Mouse (Mus musculus) gastrocnemius, adult 18-20 months (tissue): Measurements from ENCODE around the gene Pagr1b. TPM values are rescaled to one million over a fixed set of nuclear protein-coding genes. Genes with fewer than 3 reads are reported as not detected.
A peak's percentile ranks its signal among the peaks of the same experiment; 100 is the strongest.

Experiments
- DNase-seq: peaks from one replicate; pipeline ENCODE4 v3.0.0; 2021; ENCODE audit warnings: low spot score
- total RNA-seq, 2 experiments: library from RNA; stranded (reverse); gene quantifications; 2 replicates each; pipeline ENCODE4 v1.2.3; 2021

Pagr1b gene
- total RNA-seq, 2 experiments from 2014 or later: 1.7 TPM; not detected in 1

DNA sequence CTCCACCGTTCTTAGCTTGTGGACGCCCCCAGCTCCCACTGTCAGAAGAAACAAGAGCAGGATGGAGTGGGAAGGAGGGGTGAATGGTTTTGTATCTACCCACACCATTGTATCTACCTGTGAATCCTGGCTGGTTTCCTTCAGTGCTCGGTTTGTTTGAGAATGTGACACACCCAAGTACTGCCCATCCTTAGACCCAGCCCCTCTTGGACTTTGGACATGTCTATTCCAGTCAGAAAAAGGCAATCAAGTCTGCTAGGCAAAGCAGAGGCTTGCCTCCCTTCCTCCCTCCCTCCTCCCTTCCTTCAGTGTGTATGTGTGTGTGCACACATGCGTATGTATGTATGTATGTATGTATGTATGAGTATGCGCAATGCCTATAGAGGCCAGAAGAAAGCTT, 12.7 kb downstream of the Pagr1b start:
- DNase-seq: no peak

DNA sequence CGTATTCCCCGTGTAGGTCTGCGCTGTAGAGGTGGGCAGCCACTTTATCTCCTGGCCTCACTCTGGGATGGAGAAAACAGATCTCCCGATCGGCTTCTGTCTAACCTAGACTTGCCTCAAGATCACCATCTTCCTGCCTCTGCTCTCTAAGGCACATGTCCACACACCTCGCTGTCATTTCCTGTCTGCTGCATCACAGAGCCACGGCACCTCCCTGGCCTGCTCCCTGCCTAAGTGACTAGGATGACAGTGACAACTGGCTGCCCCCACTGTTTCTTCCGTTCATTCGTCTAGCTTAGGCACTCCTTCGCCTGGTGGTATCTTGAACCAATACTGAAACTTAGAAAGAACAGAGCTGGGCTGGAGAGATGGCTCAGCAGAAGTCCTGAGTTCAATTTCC, 16.7 kb downstream of the Pagr1b start:
- DNase-seq: no peak

- no peak for DNase-seq
Observed at GRCm38 (mm10) chr7:126996449-126996848, 19.8 kb downstream of the Pagr1b start.

DNA sequence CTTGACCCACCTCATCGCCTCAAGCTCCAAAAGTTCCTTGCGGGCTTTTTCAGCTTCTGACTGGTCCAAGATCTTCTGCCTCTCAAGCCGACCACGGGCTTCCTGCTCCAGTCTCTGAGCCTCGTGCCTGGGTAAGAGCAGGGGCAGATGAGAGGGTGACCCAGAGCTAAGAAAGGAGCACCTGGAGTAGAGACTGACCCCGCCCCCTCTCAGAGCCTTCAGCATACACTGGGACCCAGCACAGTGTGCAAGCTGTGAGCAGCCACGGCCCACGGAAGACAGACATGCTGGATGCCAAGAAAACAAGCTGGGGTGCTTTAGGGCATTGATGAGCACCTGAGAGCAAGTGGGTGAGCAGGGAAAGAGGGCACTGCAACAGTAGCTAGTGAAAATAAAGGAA, 27.5 kb downstream of the Pagr1b start:
- DNase-seq: no peak

GRCm38 (mm10) chr7:126986319-126986718, 30.0 kb downstream of the Pagr1b start:
- DNase-seq: peak; percentile 70

GRCm38 (mm10) chr7:126984667-126985444, 31.4 kb downstream of the Pagr1b start:
- peak; percentile 71 for DNase-seq

- peak; percentile 39 for DNase-seq
Observed at GRCm38 (mm10) chr7:126983113-126983512, 33.2 kb downstream of the Pagr1b start.

GRCm38 (mm10) chr7:126982054-126982453, 34.2 kb downstream of the Pagr1b start:
- DNase-seq: no peak

DNA sequence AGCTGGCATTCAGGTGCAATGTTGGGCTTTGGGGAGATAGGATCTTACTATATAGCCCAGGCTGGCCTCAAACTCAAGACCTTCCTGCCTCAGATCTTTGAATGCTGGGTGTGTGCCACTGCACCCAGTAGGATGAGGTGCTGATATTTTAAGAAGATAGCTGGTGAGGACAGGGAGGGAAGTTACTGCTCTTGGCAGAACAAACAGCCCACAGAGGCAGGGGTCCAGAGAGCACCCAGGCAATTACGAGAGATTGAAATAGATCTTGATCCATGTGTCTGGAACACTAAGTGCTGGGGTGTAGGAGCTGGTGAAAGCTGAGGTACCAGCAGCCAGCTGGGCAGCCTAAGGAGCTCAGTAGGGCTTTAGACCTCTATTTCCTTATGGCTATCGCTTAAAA, 34.7 kb downstream of the Pagr1b start:
- DNase-seq: peak; percentile 69

DNA sequence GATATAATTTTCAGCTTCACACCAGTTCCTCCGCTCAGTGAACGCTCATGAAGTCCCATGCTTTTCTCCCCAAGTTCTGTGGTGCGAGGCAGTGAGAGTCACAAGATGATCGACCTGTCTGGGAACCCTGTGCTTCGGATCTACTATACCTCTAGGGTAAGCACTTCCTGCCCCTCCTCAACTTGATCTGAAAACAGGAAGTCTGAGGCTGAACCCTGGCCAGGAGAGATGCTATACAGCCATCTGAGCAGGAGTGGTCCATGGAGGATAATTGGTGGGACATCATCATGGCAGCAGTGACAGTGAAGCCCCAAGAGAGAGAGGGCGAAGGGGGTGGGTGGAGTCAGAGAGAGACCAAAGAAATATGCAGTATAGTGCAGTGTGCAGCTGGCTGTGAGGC, 37.4 kb downstream of the Pagr1b start:
- no peak for DNase-seq

- DNase-seq: no peak
Observed at GRCm38 (mm10) chr7:126976878-126977459, 39.3 kb downstream of the Pagr1b start.

DNA sequence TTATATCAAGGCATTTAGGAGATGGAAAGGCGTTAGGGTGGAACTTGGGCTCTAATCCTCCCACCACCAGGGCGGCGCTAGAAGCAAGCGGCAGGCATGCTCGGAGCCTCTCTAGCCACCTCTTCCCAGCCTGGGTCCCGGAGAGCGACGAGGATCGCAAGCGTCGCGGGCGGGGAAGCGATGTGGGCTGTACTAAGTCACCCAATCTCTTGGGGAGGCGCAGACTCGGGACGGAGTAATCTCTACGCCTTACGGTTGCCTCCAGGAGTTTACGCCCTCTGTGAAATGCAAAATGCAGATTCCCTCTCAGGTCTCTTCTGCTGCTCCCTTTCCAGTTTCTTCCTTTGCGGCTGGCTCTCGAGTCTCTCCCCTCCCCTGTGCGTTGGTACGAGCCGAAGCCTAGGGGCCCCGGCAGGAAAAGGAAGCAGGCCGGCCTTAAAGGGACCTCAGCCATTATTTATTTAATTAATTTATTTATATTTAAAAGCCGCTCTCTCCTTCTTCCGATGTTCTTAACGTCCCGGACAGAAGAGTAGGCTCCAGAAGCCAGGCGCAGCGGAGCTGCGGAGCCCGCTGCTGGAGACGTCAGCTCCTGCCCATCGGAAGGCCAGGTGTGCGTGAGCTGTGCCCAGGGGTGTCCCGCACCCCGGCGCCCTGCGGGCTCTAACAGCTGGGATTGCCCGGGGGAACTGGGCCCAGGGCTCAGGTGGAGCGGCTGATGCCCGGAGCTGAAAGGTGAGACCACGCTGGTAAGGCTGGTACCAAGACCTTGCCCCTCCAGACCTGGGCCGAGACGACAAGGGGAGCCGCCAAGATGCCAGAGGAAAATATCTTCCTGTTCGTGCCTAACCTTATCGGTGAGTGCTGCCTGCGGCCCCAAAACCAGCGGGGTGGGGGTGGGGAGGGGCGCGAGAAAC, 40.1 kb downstream of the Pagr1b start, which contains the start of gene Cdiptos:
Cdiptos (minus strand) TSS at position 149 of the 917 bp plus-strand sequence.
- peak; percentile 96 for DNase-seq

- DNase-seq: no peak
Observed at GRCm38 (mm10) chr7:126975893-126975949, 40.6 kb downstream of the Pagr1b start, which contains the start of gene Cdipt. TSS of gene Cdipt (plus strand) at chr7:126975914.

DNA sequence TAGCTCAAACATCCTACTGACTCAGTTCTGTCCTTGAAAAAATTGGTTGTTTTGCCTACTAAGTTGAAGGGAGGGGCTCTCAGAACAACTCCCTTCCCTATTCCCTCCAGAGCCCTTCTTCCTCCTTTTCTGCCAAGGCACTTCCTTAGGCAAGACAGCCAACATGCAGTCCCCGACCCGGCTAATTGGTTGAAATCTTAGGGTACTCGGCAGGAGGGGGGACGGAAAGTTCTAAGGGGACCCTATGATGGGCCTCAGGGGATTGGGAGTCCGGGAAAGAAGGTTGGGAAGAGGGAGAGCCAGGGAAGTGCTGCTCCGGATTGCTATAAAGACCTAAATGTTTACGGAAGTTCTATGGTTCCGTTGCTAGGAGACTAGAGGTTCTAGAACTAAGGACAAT, 40.8 kb downstream of the Pagr1b start:
- DNase-seq: peak; percentile 50

DNA sequence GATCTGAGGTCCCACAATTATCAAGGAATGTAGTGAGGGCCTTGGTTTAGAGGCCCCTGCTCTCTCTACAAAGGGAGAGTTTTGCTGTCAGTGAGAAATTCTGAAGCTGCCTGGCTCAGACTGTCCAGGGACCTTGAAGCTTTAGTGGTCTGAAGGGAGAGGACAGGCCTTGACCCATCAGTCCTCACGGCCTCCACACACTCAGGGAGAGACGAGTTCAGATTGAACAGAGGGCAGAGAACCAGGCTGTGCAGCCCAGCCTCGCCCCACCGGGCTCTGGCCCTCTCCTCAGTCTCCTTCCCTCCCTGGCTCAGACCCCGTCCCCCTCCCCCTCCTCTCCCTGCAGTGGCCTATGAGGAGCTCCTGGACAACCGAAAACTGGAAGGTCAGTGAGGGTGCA, 48.9 kb downstream of the Pagr1b start:
- no peak for DNase-seq

- no peak for DNase-seq
Observed at GRCm38 (mm10) chr7:126965568-126965967, 50.7 kb downstream of the Pagr1b start.

DNA sequence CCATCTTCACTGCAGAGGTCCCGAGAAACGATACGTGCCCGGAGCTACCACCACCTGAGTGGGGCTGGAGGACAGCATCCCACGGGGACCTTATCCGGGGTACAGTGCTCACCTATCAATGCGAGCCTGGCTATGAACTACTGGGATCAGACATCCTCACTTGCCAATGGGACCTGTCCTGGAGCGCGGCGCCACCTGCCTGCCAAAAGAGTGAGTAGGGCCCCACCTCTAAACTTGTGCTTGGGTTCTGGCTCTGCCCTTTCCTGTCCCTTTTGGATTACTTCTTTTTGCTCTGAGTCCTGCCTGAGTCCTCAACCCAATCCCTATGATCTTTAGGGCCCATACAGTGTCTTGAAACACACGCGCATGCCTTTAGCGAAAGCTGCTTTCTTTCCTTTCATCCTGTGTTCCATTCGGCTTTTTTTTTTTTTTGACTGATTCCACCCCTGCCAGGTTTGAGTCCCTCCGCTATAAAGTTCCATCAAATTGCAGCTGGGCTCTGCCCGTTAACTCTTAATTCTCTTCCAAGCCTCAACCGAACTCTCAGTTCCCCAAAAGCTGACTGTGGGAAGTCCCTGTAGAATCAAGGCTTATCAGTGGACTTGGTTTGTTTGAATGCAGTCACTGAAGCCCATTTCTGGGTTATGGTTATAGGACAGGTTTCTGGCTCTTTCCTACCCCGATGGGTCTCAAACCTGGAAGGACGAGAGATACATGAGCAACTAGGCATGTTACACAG, 52.6 kb downstream of the Pagr1b start:
- DNase-seq: no peak

GRCm38 (mm10) chr7:126961965-126962364, 54.3 kb downstream of the Pagr1b start:
- no peak for DNase-seq

GRCm38 (mm10) chr7:126961095-126961494, 55.2 kb downstream of the Pagr1b start:
- DNase-seq: no peak

GRCm38 (mm10) chr7:126959780-126960179, 56.5 kb downstream of the Pagr1b start:
- DNase-seq: no peak

- no peak for DNase-seq
Observed at GRCm38 (mm10) chr7:126955125-126955524, 61.2 kb downstream of the Pagr1b start.

GRCm38 (mm10) chr7:126952646-126953045, 63.6 kb downstream of the Pagr1b start:
- DNase-seq: no peak
